In the genomic region with DNA sequence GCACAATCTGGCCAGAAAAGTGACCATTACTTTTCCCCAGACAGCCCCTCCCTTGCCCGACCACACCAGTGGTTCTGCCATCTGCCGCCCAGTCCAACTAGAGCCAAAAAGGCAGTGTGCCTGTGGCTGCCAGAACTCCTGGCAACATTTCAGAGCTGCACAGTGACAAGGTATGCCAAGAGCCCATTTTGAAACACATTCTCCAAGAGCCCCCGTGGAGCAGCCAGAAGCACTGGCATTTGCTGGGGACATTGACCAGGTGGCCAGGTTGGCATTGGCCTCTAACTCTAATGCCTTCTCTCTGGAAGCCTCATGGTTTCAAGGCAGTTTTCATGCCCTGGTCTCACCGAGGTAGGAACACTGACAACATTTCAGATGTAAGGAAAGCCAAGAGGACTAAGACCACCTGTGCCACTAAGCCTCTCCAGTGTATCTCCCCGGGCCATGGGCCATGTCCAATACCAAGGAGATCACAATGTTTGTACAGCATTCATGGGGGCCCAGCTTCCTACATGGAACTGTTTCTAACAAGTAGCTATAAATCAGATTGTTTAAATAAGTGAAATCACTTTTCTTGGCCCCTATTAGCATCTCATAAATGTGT, we compare ENCODE assay signal across 11 mouse cellular contexts.
A peak's percentile ranks its signal among the peaks of the same experiment; 100 is the strongest.
DNase-seq lines count a peak whose midpoint lies in the region; ATAC-seq and TF ChIP-seq lines count a peak whose summit lies in the region.
"Had no signal": no experiment of that assay in that cellular context is flagged by ENCODE, and none has a peak within 500 bp of the region (broad histone marks: within the 10 kb centered on the region; RNA-seq: fewer than 3 reads in every experiment).

No protein-coding gene starts in this region.

- 60% methylated on average over 5 of the region's 5 CpGs for WGBS in heart, adult 2 months
- WGBS in heart, embryonic 11.5 days (ENCODE audit: insufficient replicate concordance) = 72% methylated on average over 5 of the region's 5 CpGs
- 82% methylated on average over 5 of the region's 5 CpGs for WGBS in intestine, embryonic 15.5 days

- TF ChIP-seq CTCF in heart, adult 2 months (IDR thresholded peaks at IDR 0.05) = no peak

- ATAC-seq in heart, embryonic 11.5 days (replicated peaks; ENCODE audit: insufficient number of reproducible peaks, low FRiP score, low TSS enrichment) = no peak
- ATAC-seq in intestine, embryonic 15.5 days = no peak

- no peak overlapping the region for H3K4me3 ChIP-seq in heart, adult 2 months
- H3K4me3 ChIP-seq in heart, embryonic 11.5 days (ENCODE audit: low read depth, low read length) = no peak overlapping the region
- H3K4me3 ChIP-seq in intestine, embryonic 15.5 days (replicated peaks) = no peak overlapping the region
- H3K4me3 ChIP-seq: embryonic facial prominence, embryonic 13.5 days; heart, embryonic 13.5 days; megakaryocyte, embryonic 14.5 days had no signal

- no peaks in the 10 kb centered on the region for H3K4me1 ChIP-seq in heart, adult 2 months (ENCODE audit: control insufficient read depth, insufficient read depth, low read length)
- H3K4me1 ChIP-seq in heart, embryonic 11.5 days (ENCODE audit: control insufficient read depth, insufficient read depth, low read length) = no peaks in the 10 kb centered on the region
- no peaks in the 10 kb centered on the region for H3K4me1 ChIP-seq in intestine, embryonic 15.5 days (replicated peaks)
- H3K4me1 ChIP-seq: embryonic facial prominence, embryonic 13.5 days; heart, embryonic 13.5 days; megakaryocyte, embryonic 14.5 days had no signal

- no peaks in the 10 kb centered on the region for H3K79me2 ChIP-seq in heart, adult 2 months (replicated peaks; ENCODE audit: control insufficient read depth, insufficient read depth, low read length)

- no peak overlapping the region for H3K27ac ChIP-seq in heart, adult 2 months
- H3K27ac ChIP-seq in heart, embryonic 11.5 days (ENCODE audit: low read depth, low read length) = no peak overlapping the region
- no peak overlapping the region for H3K27ac ChIP-seq in intestine, embryonic 15.5 days
- H3K27ac ChIP-seq: embryonic facial prominence, embryonic 13.5 days; heart, embryonic 13.5 days had no signal

- no peaks in the 10 kb centered on the region for H3K27me3 ChIP-seq in heart, adult 2 months (ENCODE audit: control insufficient read depth, insufficient read depth, low read length)
- H3K27me3 ChIP-seq in heart, embryonic 11.5 days (ENCODE audit: control insufficient read depth, insufficient read depth, low read length) = no peaks in the 10 kb centered on the region
- no peaks in the 10 kb centered on the region for H3K27me3 ChIP-seq in intestine, embryonic 15.5 days (replicated peaks)
- H3K27me3 ChIP-seq: embryonic facial prominence, embryonic 13.5 days; heart, embryonic 13.5 days; megakaryocyte, embryonic 14.5 days had no signal

- TF ChIP-seq POLR2A in heart, adult 2 months (IDR thresholded peaks at IDR 0.05; ENCODE audit: insufficient read depth, low read depth, low read length) = no peak

- H3K36me3 ChIP-seq in heart, adult 2 months (ENCODE audit: control insufficient read depth, insufficient read depth, low read length) = no peaks in the 10 kb centered on the region
- no peaks in the 10 kb centered on the region for H3K36me3 ChIP-seq in heart, embryonic 11.5 days (ENCODE audit: control insufficient read depth, insufficient read depth, low read length)
- no peaks in the 10 kb centered on the region for H3K36me3 ChIP-seq in intestine, embryonic 15.5 days
- H3K36me3 ChIP-seq: embryonic facial prominence, embryonic 13.5 days; heart, embryonic 13.5 days had no signal

- peak; percentile 41 to 63 for DNase-seq in heart, adult 2 months
- peak; percentile 42 for DNase-seq in MN1 (ENCODE audit: low spot score)
- DNase-seq in adrenal gland, postnatal 25 days = peak; percentile 43
- peak; percentile 97 to 98 for DNase-seq in cerebellum, postnatal 14 days
- no peak for DNase-seq in ovary, adult 18-20 months (ENCODE audit: low spot score)
- no peak for DNase-seq in urinary bladder, postnatal 25 days (ENCODE audit: low spot score)

- no peak overlapping the region for H3K4me2 ChIP-seq in heart, embryonic 11.5 days
- H3K4me2 ChIP-seq in intestine, embryonic 15.5 days (replicated peaks) = no peak overlapping the region
- H3K4me2 ChIP-seq: embryonic facial prominence, embryonic 13.5 days; heart, embryonic 13.5 days had no signal

- H3K9me3 ChIP-seq in heart, embryonic 11.5 days (replicated peaks; ENCODE audit: control insufficient read depth, low read length) = no peaks in the 10 kb centered on the region
- no peaks in the 10 kb centered on the region for H3K9me3 ChIP-seq in intestine, embryonic 15.5 days
- H3K9me3 ChIP-seq: embryonic facial prominence, embryonic 13.5 days; heart, embryonic 13.5 days had no signal

- no peak overlapping the region for H3K9ac ChIP-seq in heart, adult 2 months (ENCODE audit: low read depth, low read length)
- no peak overlapping the region for H3K9ac ChIP-seq in heart, embryonic 11.5 days (ENCODE audit: low read depth, low read length)
- H3K9ac ChIP-seq in intestine, embryonic 15.5 days = no peak overlapping the region
- H3K9ac ChIP-seq: embryonic facial prominence, embryonic 13.5 days; heart, embryonic 13.5 days had no signal

- TF ChIP-seq EP300 in heart, adult 2 months (IDR thresholded peaks at IDR 0.05; ENCODE audit: insufficient read depth, low read depth, low read length) = no peak

- intact Hi-C loops in heart, adult 2 months (cut with DNase I) = no loop called here

Comparison
In these comparisons a context has a peak if more than half of its experiments do, and no peak if none do; other contexts are left out.
1. DNase-seq: peak in heart, adult 2 months (2 of 2), MN1 (single experiment), adrenal gland, postnatal 25 days (single experiment) and cerebellum, postnatal 14 days (2 of 2); none in ovary, adult 18-20 months (single experiment) and urinary bladder, postnatal 25 days (single experiment).